Mouse (Mus musculus) cerebellum, adult 18-20 months (tissue): ENCODE measurements around the gene Lancl2.

Source experiments
- DNase-seq, 2 experiments: peaks; one replicate each; pipeline ENCODE4 v3.0.0; 2021

Gene Lancl2

DNA sequence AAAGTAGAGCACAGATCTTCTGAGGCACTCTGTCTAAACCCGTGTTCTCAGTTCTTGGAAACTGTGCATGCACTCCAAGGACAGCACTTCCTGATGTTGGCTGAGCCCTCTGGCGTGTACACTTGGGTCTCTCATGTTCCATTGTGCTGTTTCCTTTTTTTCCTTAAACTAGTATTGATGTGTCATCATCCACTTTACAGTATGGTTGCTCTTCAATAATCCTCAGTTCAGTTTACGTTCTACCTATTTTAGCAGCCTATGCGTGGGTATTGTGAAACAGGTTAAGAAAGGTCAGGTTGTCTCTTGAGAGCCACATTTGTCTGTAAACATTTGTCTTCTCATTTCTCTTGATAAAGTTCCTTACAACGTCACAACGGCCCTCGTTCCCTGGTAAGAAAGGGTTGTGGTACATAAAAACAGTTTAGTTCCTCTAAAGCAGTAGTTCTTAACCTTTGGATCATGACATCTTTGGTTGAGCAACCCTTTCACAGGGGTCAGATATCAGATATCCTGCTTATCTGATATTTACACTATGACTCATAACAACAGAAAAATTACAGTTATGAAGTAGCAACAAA is 66.7 kb downstream of the Lancl2 start:
- no peak for DNase-seq

DNA sequence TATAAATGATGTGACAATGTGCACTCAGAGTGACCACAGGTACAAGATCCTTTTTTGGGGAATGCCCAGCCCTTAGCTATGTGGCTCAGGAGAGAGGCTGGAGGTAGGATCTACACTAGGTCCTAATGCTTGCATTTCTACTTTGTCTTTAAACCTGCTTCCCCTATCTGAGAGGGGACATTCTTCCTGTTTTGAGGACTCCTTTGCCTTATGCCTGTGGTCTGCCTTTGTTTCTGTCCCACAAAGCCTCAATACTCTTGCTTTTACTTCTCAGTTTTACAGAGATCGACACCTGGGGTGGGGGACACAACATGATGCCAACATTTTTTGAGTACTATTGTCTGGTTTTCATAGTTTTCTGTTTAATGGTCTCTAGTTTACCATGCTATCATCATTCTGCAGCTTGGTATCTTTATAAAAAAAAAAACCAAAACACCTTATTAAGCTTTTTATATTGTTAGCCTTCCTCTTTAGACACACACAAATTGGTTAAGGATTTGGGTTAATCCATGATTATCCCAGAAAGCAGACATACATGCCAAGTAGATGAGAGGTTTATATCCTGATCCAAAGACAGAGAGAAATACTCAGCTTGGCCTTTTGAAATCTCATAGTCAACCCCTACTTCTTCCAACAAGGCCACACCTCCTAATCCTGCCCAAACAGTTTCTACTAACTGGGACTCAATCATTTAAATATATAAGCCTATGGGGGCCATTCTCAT is 68.3 kb downstream of the Lancl2 start:
- no peak for DNase-seq

DNA sequence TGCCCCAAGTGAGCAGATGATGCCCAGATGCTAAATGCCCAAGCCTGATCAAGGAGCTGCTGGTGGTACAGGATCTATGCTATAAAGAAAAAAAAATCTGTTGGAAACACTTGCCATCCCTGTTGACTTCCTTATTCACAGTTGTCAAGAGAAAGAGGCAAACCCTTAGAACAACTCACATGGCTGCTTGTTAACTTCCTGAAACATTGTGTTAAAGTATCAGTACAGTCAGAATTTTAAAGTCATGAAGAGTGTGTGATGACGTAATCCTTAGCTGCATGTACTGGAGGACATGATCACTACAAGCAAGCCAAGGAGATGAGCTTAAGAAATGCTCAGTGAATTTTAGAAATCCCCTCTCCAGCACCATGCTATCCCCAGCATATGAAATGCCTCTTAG is 71.5 kb downstream of the Lancl2 start:
- DNase-seq: no peak

DNA sequence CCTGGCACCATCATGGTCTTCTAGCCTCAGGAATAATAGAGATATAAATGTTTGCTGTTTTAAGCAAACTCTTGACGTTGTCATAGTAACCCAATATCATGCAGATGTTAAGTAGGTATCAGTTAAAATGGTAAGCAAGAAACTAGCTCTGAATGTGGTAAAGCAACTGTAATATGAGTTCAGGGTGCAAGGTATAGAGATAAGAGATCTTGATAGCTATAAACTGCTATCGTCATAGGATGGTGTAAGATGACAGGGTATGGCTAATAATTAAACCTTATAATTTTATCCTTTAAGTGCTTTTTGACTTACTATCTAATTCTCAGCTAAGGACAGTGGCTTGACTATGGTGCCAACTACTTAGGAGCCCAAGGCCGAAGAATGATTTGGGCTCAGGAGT is 78.0 kb downstream of the Lancl2 start:
- no peak for DNase-seq

DNA sequence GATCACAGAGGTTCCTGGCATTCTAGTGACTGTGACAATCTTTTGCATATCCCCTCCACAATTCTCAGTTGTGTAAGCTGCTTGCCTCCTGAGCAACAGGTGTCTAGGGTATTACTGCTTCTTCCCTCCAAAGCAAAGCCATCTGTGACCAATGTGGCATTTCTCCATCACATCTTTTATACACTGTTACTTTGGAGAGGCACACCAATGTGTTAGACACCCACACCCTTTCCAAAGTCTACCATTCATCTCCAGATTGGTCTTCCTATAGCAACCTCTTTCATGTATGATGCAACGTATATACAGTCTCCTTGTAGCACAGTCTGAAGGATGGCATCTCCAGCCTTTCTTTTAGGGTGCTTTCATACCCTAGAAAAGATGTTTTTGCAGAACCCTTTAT is 80.3 kb downstream of the Lancl2 start:
- DNase-seq: no peak

DNA sequence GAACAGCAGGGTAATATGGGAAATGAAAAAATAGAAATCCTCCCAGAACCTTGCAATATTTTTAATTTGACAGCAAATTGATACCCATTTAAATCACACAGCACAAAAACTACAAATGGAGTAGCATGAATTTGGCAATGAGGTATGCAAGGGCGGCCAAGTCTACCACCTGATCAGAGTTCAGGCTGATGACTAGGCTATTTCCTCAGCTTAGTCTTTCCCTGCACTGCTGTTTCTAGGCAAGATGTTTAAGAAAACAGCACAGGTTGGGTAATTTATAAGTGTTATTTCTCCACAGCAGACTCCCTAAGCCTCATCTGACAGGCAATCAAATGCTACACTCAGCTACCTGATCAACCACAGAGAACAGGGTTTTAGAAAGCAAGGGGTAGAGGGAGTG is 81.9 kb downstream of the Lancl2 start:
- no peak for DNase-seq

DNA sequence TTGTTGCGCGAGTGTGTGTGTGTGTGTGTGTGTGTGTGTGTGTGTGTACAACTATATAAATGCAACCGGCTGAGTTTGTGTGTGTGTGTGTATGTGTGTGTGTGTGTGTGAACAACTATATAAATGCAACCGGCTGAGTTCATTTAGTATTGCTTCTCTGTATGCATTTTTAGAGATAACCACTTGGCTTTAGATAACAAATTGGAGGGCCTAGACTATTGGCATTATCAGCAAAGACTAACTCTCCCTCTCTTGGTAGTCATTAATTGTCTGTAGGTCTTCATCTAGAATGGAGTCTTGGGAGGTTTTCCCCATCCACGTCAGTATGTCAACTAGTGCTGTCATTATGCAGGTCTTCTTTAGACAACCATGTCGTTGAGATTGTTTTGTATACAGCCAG is 85.0 kb downstream of the Lancl2 start:
- no peak for DNase-seq
